Mouse (Mus musculus): ENCODE measurements around the gene Chd5. TPM values are rescaled to one million over a fixed set of nuclear protein-coding genes. Genes with fewer than 3 reads are reported as not detected.
A peak's percentile ranks its signal among the peaks of the same experiment; 100 is the strongest.

The Chd5 gene
- polyA plus RNA-seq, 1 experiment from 2014 or later = 38.4 TPM

DNA sequence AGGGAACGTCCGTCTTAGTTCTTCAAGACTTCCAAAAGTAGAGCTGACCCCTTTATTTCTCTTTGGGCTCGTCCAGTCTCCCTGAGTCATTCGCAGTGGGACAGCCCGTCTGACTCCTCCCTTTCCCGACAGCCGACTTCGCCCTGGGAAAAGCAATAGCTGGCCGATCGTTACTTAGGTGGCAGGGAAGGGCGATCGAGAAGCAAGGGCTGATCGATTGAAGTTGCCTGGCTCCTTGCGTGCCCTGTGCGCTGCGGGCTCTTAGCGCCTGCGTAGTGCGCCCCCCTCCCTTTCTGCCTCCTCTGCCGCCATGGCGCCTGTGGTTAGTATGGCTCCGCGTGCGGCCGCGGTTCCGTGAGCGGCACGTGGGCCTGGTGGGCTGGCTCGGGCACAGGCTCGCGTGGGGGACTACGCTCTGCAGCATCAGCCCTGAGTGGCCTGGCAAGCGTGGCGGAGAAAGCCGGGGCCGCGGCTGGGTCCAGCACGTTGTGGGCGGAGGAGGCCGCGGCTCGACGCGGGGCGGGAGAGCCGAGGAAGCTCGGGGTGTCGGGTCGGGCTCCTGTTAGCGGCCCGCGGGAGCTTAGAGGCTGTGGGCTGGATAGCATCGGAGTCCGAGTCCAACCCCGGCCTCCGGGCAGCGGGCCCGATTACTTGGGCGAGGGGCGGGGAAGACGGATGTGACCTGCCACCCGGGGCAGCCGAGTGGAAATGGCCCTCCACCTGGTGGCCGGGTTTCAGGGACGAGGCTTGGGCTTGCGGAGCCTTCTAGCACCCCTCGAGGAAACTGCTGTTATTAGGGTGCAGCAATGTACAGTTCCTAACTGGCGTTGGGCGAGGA, 12.7 kb upstream of the Chd5 start, which contains the start of gene Rpl22:
Gene Rpl22 (plus strand): TSS at position 169 of the 838 bp plus-strand sequence.
- H3K4me1 ChIP-seq (ENCODE audit: control insufficient read depth, insufficient read depth, low read length) = peaks cover 8% of the 10 kb centered on the region
- H3K36me3 ChIP-seq (ENCODE audit: control insufficient read depth, insufficient read depth, low read length) = peaks cover 22% of the 10 kb centered on the region
- ATAC-seq (ENCODE audit: low FRiP score, low TSS enrichment) (peak; percentile 95), DNase-seq (peak; percentile 97)
- no peaks in the 10 kb centered on the region for H3K27me3 ChIP-seq (ENCODE audit: control insufficient read depth, insufficient read depth, low read length)
- H3K27ac ChIP-seq (replicated peaks; ENCODE audit: low read depth, low read length) = peak within 1 kb of the TSS; percentile 66
- H3K4me3 ChIP-seq (replicated peaks; ENCODE audit: low read depth, low read length) = peak within 1 kb of the TSS; percentile 99
- no peaks in the 10 kb centered on the region for H3K9me3 ChIP-seq (ENCODE audit: control insufficient read depth, low read length)
- WGBS = under 1% methylated on average over 70 of the region's 70 CpGs
- peak within 1 kb of the TSS; percentile 86 for H3K4me2 ChIP-seq (ENCODE audit: low read length)
- H3K9ac ChIP-seq (replicated peaks; ENCODE audit: low read length) = peak within 1 kb of the TSS; percentile 88

GRCm38 (mm10) chr4:152326543-152326942, 11.9 kb upstream of the Chd5 start:
- H3K27me3 ChIP-seq (ENCODE audit: control insufficient read depth, insufficient read depth, low read length) = no peaks in the 10 kb centered on the region
- peak overlapping the region; percentile 86 for H3K4me2 ChIP-seq (ENCODE audit: low read length)
- peaks cover 8% of the 10 kb centered on the region for H3K4me1 ChIP-seq (ENCODE audit: control insufficient read depth, insufficient read depth, low read length)
- no peak for DNase-seq
- peaks cover 29% of the 10 kb centered on the region for H3K36me3 ChIP-seq (ENCODE audit: control insufficient read depth, insufficient read depth, low read length)
- 5% methylated on average over 11 of the region's 11 CpGs for WGBS
- H3K27ac ChIP-seq (replicated peaks; ENCODE audit: low read depth, low read length) = no peak overlapping the region
- no peak for ATAC-seq (ENCODE audit: low FRiP score, low TSS enrichment)
- H3K9ac ChIP-seq (replicated peaks; ENCODE audit: low read length) = peak overlapping the region; percentile 88
- H3K9me3 ChIP-seq (ENCODE audit: control insufficient read depth, low read length) = no peaks in the 10 kb centered on the region
- peak overlapping the region; percentile 99 for H3K4me3 ChIP-seq (replicated peaks; ENCODE audit: low read depth, low read length)

GRCm38 (mm10) chr4:152328691-152329090, 9.8 kb upstream of the Chd5 start:
- ATAC-seq (ENCODE audit: low FRiP score, low TSS enrichment) (no peak), DNase-seq (peak; percentile 57)
- Histone ChIP-seq H3K4me1 (ENCODE audit: control insufficient read depth, insufficient read depth, low read length) (peaks cover 8% of the 10 kb centered on the region), H3K27ac (replicated peaks; ENCODE audit: low read depth, low read length) (no peak overlapping the region), H3K27me3 (ENCODE audit: control insufficient read depth, insufficient read depth, low read length) (no peaks in the 10 kb centered on the region), H3K4me2 (ENCODE audit: low read length) (no peak overlapping the region), H3K36me3 (ENCODE audit: control insufficient read depth, insufficient read depth, low read length) (peaks cover 49% of the 10 kb centered on the region), H3K9ac (replicated peaks; ENCODE audit: low read length) (no peak overlapping the region), H3K9me3 (ENCODE audit: control insufficient read depth, low read length) (no peaks in the 10 kb centered on the region), H3K4me3 (replicated peaks; ENCODE audit: low read depth, low read length) (no peak overlapping the region)
- WGBS = 81% methylated on average over 6 of the region's 6 CpGs

- H3K27ac ChIP-seq (replicated peaks; ENCODE audit: low read depth, low read length) = no peak overlapping the region
- no peaks in the 10 kb centered on the region for H3K4me1 ChIP-seq (ENCODE audit: control insufficient read depth, insufficient read depth, low read length)
- H3K9ac ChIP-seq (replicated peaks; ENCODE audit: low read length) = no peak overlapping the region
- no peak overlapping the region for H3K4me2 ChIP-seq (ENCODE audit: low read length)
- 43% methylated on average over 2 of the region's 2 CpGs for WGBS
- peaks cover 61% of the 10 kb centered on the region for H3K36me3 ChIP-seq (ENCODE audit: control insufficient read depth, insufficient read depth, low read length)
- H3K27me3 ChIP-seq (ENCODE audit: control insufficient read depth, insufficient read depth, low read length) = no peaks in the 10 kb centered on the region
- no peak overlapping the region for H3K4me3 ChIP-seq (replicated peaks; ENCODE audit: low read depth, low read length)
- H3K9me3 ChIP-seq (ENCODE audit: control insufficient read depth, low read length) = no peaks in the 10 kb centered on the region
- peak; percentile 57; the same call in 1 of the 2 replicates for ATAC-seq (ENCODE audit: low FRiP score, low TSS enrichment)
- DNase-seq = peak; percentile 91
Observed at GRCm38 (mm10) chr4:152332952-152333351, 5.5 kb upstream of the Chd5 start.

DNA sequence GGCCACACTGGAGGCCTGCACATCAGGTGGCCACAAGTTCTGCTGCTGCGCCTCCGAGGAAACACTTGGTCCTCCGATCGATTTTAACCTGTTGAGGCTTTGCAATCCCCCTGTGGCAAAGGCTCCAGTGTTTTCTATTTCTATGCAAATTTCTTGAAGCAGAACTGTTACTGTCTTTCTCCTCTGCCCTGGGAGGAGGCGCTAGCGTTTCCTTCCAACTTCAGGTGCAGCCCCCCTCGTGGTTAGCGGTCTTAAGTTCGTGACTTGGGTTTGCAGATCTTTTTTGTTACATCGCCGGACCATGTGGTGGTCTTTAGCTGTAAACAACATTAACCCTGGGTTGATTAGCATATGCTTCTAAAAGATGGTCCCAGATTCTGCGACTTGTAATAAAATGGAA, 4.9 kb upstream of the Chd5 start:
- Histone ChIP-seq H3K9me3 (ENCODE audit: control insufficient read depth, low read length) (no peaks in the 10 kb centered on the region), H3K27ac (replicated peaks; ENCODE audit: low read depth, low read length) (no peak overlapping the region), H3K4me3 (replicated peaks; ENCODE audit: low read depth, low read length) (no peak overlapping the region), H3K9ac (replicated peaks; ENCODE audit: low read length) (no peak overlapping the region), H3K4me1 (ENCODE audit: control insufficient read depth, insufficient read depth, low read length) (no peaks in the 10 kb centered on the region), H3K4me2 (ENCODE audit: low read length) (no peak overlapping the region), H3K36me3 (ENCODE audit: control insufficient read depth, insufficient read depth, low read length) (peaks cover 61% of the 10 kb centered on the region), H3K27me3 (ENCODE audit: control insufficient read depth, insufficient read depth, low read length) (no peaks in the 10 kb centered on the region)
- WGBS = 91% methylated on average over 12 of the region's 12 CpGs
- DNase-seq = no peak
- ATAC-seq (ENCODE audit: low FRiP score, low TSS enrichment) = no peak

DNA sequence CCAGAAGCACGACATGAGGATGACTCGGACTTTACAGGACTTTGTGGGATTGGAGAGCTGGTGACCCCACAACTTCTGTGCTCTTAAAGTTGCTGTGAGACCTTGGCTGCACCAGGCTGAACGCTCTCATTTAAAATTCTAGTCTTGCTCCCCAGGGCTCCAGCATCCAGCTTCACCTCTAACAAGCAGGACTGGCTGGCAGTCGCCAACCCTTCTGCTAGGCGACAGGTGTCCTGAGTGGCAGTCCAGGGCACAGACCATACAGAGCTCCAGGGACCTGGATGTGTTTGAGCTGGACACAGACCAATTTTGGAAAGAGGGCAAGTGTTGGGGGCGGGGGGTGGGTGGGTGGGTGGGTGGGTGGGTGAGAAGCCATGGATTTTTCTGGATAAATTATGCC, 679 bp upstream of the Chd5 start:
- no peak overlapping the region for H3K4me2 ChIP-seq (ENCODE audit: low read length)
- ATAC-seq (ENCODE audit: low FRiP score, low TSS enrichment) (no peak), DNase-seq (no peak)
- no peak overlapping the region for H3K27ac ChIP-seq (replicated peaks; ENCODE audit: low read depth, low read length)
- H3K4me1 ChIP-seq (ENCODE audit: control insufficient read depth, insufficient read depth, low read length) = peaks cover 22% of the 10 kb centered on the region
- H3K4me3 ChIP-seq (replicated peaks; ENCODE audit: low read depth, low read length) = no peak overlapping the region
- H3K9me3 ChIP-seq (ENCODE audit: control insufficient read depth, low read length) = no peaks in the 10 kb centered on the region
- H3K27me3 ChIP-seq (ENCODE audit: control insufficient read depth, insufficient read depth, low read length) = peaks cover 15% of the 10 kb centered on the region
- peaks cover 20% of the 10 kb centered on the region for H3K36me3 ChIP-seq (ENCODE audit: control insufficient read depth, insufficient read depth, low read length)
- 23% methylated on average over 6 of the region's 6 CpGs for WGBS
- no peak overlapping the region for H3K9ac ChIP-seq (replicated peaks; ENCODE audit: low read length)

DNA sequence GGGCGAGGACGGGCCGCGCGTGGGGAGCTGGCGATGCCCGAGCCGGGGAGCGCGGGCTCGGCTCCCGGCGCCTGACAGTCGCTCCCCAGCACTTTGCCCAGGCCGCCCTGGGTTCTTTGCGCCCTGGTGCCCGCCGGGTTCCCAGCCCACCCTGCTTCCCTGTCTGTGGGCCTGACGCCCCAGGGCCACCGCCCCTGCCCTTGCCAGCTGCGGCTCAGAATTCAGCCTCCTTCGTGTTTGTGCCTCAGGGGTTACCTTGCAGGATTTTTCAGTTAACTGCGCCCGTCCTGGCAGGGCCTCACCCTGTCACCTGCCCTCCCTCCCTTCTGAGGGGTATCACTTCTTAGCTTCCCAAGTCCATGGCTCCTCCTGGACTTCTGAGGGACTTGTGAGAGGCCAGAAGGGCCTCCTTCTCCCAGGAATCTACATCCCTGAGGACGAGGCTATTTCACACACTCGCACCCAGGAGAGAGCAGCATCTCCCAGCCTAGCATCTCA, 891 bp downstream of the Chd5 start:
- peaks cover 22% of the 10 kb centered on the region for H3K4me1 ChIP-seq (ENCODE audit: control insufficient read depth, insufficient read depth, low read length)
- H3K9me3 ChIP-seq (ENCODE audit: control insufficient read depth, low read length) = no peaks in the 10 kb centered on the region
- under 1% methylated on average over 18 of the region's 26 CpGs for WGBS
- peaks cover 6% of the 10 kb centered on the region; the same call in 1 of the 2 replicates for H3K36me3 ChIP-seq (ENCODE audit: control insufficient read depth, insufficient read depth, low read length)
- DNase-seq (no peak), ATAC-seq (ENCODE audit: low FRiP score, low TSS enrichment) (peak; percentile 25; the same call in 1 of the 2 replicates)
- H3K27ac ChIP-seq (replicated peaks; ENCODE audit: low read depth, low read length) = peak overlapping the region; percentile 77
- peak overlapping the region; percentile 64 for H3K4me3 ChIP-seq (replicated peaks; ENCODE audit: low read depth, low read length)
- H3K27me3 ChIP-seq (ENCODE audit: control insufficient read depth, insufficient read depth, low read length) = peaks cover 15% of the 10 kb centered on the region
- peak overlapping the region; percentile 93 for H3K4me2 ChIP-seq (ENCODE audit: low read length)
- peak overlapping the region; percentile 90 for H3K9ac ChIP-seq (replicated peaks; ENCODE audit: low read length)

DNA sequence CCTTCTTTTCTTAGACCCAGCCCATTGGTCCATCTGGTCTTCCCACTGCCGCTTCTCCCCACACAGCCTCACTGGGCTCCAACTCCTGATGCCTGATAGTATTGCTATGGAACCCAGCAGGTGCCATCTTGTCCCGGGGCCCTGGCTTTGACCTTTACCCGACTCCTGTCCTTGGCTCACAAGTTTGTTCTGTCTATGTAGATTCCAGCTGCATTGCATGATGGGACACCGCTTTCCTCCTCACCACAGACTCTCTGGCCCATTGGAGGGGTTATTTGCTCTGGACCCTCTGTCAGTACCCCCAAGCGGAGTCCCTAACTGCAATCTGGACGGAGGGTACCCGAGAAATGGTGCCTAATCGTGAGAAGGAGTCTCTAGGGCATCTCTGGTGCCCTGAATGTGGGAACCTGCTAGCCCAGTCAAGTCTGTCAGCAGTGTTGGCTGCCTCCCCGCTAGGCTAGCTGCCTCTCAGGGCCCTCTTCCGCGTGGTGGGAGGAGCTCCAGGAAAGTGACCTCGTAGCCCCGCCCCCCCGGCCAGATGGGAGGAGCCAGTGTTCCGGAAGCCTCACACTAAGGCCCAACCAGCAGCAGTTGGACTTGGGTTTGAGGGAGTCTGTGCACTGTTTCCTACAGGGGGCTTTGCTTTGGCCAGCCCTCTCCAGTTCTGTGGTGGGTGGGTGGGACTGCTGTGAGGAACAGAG, 2.3 kb downstream of the Chd5 start:
- WGBS = 42% methylated on average over 15 of the region's 15 CpGs
- Histone ChIP-seq H3K9me3 (ENCODE audit: control insufficient read depth, low read length) (no peaks in the 10 kb centered on the region), H3K36me3 (ENCODE audit: control insufficient read depth, insufficient read depth, low read length) (no peaks in the 10 kb centered on the region), H3K4me1 (ENCODE audit: control insufficient read depth, insufficient read depth, low read length) (peaks cover 22% of the 10 kb centered on the region), H3K4me3 (replicated peaks; ENCODE audit: low read depth, low read length) (peak overlapping the region; percentile 64), H3K4me2 (ENCODE audit: low read length) (peak overlapping the region; percentile 93), H3K9ac (replicated peaks; ENCODE audit: low read length) (no peak overlapping the region), H3K27me3 (ENCODE audit: control insufficient read depth, insufficient read depth, low read length) (peaks cover 15% of the 10 kb centered on the region), H3K27ac (replicated peaks; ENCODE audit: low read depth, low read length) (no peak overlapping the region)
- ATAC-seq (ENCODE audit: low FRiP score, low TSS enrichment) = no peak
- no peak for DNase-seq

Measured in midbrain, embryonic 14.5 days (tissue).